Mouse (Mus musculus): ENCODE results near the gene Cers5. TPM values are rescaled to one million over a fixed set of nuclear protein-coding genes. Genes with fewer than 3 reads are reported as not detected.

The Cers5 gene
- polyA plus RNA-seq, 1 experiment = 23.4 TPM

DNA sequence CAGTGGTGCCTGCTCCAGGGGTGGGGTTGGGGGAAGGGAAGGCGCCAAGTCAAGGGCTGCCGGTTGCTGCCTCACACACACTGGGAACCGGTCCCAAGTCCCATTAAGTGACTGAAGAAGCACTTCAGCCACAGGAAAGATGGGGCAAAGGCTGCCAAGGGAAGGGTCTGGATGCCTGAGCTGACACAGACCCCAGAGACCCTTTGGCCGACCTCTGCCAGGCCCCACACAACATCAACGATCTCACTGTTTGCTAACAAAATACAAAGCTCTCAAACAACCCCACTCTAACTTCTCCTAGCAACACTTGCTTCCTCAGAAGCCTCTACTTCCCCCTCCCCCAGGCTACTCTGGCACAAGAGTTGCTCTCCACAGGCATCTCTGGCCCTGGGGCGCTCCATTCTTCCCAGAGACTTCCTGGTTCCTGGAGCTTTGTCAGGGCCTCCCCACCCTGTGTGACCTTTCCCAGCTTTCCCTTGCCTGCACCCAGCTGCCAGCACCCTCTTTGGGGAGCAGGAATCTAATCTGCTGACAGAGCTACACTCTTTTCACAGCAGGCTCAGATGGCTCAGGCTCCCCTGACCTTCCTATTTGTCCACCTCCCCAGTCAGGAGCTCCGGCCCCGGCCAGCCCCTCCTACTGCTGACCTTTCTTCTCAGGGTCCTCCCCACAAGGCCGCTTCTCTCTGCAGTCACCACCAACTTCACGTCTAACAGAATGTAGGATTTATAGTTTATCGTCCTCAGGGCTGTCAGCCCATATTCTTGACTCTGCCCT lies 49.0 kb downstream of the Cers5 start:
- Histone ChIP-seq H3K27me3 (ENCODE audit: control insufficient read depth, insufficient read depth, low read length) (no peaks in the 10 kb centered on the region), H3K4me1 (ENCODE audit: control insufficient read depth, insufficient read depth, low read length) (peaks cover 15% of the 10 kb centered on the region), H3K36me3 (ENCODE audit: control insufficient read depth, insufficient read depth, low read length) (no peaks in the 10 kb centered on the region), H3K27ac (ENCODE audit: control insufficient read depth, insufficient read depth, low read depth, low read length) (peak overlapping the region; percentile 82), H3K4me3 (ENCODE audit: control insufficient read depth, low read depth, low read length) (no peak overlapping the region)
- TF ChIP-seq POLR2A (IDR thresholded peaks at IDR 0.05; ENCODE audit: control insufficient read depth, low read depth, low read length) (no peak), CTCF (IDR thresholded peaks at IDR 0.05; ENCODE audit: control insufficient read depth, insufficient read depth, insufficient replicate concordance, low read depth, low read length) (no peak)

DNA sequence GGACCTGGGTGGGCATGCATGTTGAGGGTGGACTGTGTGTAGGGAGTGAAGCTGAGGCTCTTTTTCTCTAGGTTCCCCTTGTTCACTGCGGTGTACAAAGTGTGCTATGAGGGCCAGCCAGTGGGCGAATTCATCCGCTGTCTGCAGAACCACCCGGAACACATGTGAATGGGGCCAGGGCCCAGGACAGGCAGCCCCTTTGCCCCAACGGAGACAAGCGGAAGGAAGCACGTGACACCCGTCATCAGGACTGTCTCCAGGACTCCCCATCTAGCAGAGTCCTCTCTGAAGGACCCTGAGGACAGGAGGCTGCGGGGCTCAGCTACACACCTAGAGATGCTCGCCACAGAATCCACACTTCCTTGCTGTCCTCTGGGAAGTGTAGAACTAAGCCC lies 49.6 kb downstream of the Cers5 start:
- no peak for TF ChIP-seq POLR2A (IDR thresholded peaks at IDR 0.05; ENCODE audit: control insufficient read depth, low read depth, low read length)
- no peak for TF ChIP-seq CTCF (IDR thresholded peaks at IDR 0.05; ENCODE audit: control insufficient read depth, insufficient read depth, insufficient replicate concordance, low read depth, low read length)
- Histone ChIP-seq H3K36me3 (ENCODE audit: control insufficient read depth, insufficient read depth, low read length) (no peaks in the 10 kb centered on the region), H3K27ac (ENCODE audit: control insufficient read depth, insufficient read depth, low read depth, low read length) (no peak overlapping the region; the same call in 1 of the 2 replicates), H3K4me3 (ENCODE audit: control insufficient read depth, low read depth, low read length) (no peak overlapping the region), H3K4me1 (ENCODE audit: control insufficient read depth, insufficient read depth, low read length) (peaks cover 17% of the 10 kb centered on the region), H3K27me3 (ENCODE audit: control insufficient read depth, insufficient read depth, low read length) (no peaks in the 10 kb centered on the region)

DNA sequence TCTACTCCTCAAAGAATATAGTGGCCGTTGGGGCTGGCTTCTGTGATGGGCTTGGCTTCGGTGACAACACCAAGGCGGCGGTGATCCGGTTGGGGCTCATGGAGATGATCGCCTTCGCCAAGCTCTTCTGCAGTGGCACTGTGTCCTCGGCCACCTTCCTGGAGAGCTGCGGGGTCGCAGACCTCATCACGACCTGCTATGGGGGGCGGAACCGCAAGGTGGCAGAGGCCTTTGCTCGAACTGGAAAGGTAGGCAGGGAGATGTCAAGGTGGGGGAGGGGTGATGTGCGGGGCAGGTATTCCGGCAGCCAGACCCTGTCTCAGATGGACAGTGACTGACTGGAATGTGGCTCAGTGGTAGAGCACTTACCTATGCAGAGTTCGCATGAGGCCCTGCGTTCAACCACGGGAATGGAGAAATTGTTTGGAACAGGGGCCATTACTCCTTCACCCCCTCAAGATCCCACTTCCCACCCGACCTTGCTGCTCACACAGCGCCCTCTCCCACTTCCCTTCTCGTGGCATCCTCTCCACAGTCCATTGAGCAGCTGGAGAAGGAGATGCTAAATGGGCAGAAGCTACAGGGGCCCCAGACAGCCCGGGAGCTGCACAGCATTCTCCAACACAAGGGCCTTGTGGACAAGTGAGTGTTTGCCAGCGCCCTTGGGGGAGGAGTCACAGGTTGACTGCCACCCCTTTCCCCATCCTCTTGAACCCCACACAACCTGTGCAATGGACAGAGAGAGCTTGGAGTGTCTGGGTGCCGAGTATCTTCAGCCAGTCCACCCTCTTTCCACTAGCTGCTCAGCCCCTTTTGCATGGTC lies 50.6 kb downstream of the Cers5 start:
- Histone ChIP-seq H3K27ac (ENCODE audit: control insufficient read depth, insufficient read depth, low read depth, low read length) (no peak overlapping the region), H3K36me3 (ENCODE audit: control insufficient read depth, insufficient read depth, low read length) (no peaks in the 10 kb centered on the region), H3K4me3 (ENCODE audit: control insufficient read depth, low read depth, low read length) (no peak overlapping the region), H3K27me3 (ENCODE audit: control insufficient read depth, insufficient read depth, low read length) (no peaks in the 10 kb centered on the region), H3K4me1 (ENCODE audit: control insufficient read depth, insufficient read depth, low read length) (peaks cover 18% of the 10 kb centered on the region)
- TF ChIP-seq CTCF (IDR thresholded peaks at IDR 0.05; ENCODE audit: control insufficient read depth, insufficient read depth, insufficient replicate concordance, low read depth, low read length) = no peak

DNA sequence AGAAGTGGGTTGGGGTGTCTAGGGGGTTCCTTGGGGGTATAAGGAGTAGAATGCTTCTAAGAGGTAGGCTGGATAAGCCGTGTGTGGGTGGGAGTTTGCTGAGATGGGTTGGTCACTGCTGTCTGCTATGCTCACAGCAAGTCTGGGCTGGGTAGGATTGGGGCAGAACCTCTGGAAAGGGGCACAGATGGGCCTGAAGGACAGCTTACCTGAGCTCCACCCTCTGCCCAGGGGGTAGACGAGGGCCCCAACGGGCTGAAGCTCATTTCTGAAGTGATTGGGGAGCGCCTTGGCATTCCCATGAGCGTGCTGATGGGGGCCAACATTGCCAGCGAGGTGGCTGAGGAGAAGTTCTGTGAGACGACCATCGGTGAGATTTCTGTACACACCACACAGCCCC lies 52.8 kb downstream of the Cers5 start:
- Histone ChIP-seq H3K4me3 (ENCODE audit: control insufficient read depth, low read depth, low read length) (no peak overlapping the region), H3K27me3 (ENCODE audit: control insufficient read depth, insufficient read depth, low read length) (no peaks in the 10 kb centered on the region), H3K27ac (ENCODE audit: control insufficient read depth, insufficient read depth, low read depth, low read length) (no peak overlapping the region), H3K36me3 (ENCODE audit: control insufficient read depth, insufficient read depth, low read length) (no peaks in the 10 kb centered on the region), H3K4me1 (ENCODE audit: control insufficient read depth, insufficient read depth, low read length) (peaks cover 18% of the 10 kb centered on the region)
- TF ChIP-seq POLR2A (IDR thresholded peaks at IDR 0.05; ENCODE audit: control insufficient read depth, low read depth, low read length) (no peak), CTCF (IDR thresholded peaks at IDR 0.05; ENCODE audit: control insufficient read depth, insufficient read depth, insufficient replicate concordance, low read depth, low read length) (no peak)

DNA sequence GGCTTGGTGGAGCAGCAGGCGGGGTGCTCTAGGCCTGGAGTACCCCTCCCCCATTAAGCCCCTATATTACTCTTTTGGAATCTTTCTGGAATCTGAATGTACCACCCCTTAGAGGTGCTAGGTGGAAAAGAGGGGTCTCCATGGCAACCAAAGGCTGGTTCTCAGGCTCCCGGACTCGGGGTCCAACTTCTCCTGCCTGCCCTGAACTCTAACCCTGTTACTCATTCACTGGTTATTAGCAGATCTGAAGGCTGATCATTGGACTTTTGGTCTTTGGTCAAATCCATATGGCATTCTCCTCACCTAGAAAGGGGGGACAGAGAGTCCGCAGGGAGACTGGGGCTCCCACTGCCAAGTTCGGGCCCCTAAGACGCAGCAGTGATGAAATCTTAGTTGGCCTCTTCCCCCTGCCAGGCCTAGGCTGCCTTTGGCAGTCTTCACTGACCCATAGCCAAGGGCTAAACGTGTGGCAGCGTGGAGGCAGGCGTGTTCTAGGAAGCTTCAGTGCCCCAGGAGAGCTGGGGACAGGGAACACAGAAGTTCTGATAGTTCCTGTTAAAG lies 54.1 kb downstream of the Cers5 start:
- no peak for TF ChIP-seq POLR2A (IDR thresholded peaks at IDR 0.05; ENCODE audit: control insufficient read depth, low read depth, low read length)
- TF ChIP-seq CTCF (IDR thresholded peaks at IDR 0.05; ENCODE audit: control insufficient read depth, insufficient read depth, insufficient replicate concordance, low read depth, low read length) = no peak
- peaks cover 9% of the 10 kb centered on the region for H3K4me1 ChIP-seq (ENCODE audit: control insufficient read depth, insufficient read depth, low read length)
- no peaks in the 10 kb centered on the region for H3K27me3 ChIP-seq (ENCODE audit: control insufficient read depth, insufficient read depth, low read length)
- no peaks in the 10 kb centered on the region for H3K36me3 ChIP-seq (ENCODE audit: control insufficient read depth, insufficient read depth, low read length)
- H3K4me3 ChIP-seq (ENCODE audit: control insufficient read depth, low read depth, low read length) = no peak overlapping the region
- no peak overlapping the region for H3K27ac ChIP-seq (ENCODE audit: control insufficient read depth, insufficient read depth, low read depth, low read length)

DNA sequence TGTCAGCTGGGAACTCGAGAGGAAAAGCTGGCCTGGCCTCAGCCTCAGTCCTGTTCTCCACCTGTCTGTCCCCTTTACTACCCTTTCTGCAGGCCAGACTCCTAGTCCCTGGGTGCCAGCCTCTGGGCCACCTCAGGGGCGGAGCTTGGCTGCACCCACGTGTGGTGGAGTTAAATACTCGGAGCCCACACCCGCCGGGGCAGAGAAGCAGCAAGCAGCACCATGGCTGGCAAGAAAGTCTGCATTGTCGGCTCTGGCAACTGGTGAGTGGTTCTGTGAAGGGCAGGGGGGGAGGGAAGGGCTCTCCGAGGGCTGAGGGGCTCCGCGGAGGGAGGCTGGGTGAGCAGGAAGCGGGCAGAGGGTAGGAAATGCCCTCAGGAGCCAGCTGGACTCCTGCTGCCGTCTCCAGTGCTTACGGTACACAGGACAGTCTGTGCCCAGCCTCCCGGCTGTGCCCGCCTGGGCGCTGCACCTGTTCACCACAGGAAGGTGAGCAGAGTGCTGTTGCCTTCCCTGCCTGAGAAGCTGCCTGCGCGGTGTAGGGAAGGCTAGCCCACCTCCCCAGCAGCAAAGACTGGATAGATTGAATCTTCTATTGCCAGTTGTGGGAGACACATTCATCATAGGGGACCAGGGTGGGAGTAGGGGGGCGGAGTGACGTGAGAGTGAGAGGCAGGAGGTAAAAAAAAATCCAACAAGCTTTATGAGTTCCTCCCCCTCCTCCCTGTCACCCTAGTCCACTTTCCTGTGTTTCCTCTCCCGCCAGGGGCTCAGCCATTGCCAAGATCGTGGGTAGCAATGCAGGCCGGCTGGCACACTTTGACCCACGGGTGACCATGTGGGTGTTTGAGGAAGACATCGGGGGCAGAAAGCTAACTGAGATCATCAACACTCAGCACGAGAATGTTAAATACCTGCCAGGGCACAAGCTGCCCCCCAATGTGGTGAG lies 55.0 kb downstream of the Cers5 start, which contains the start of gene Gpd1:
TSS of gene Gpd1 (plus strand) at position 130 of the 949 bp plus-strand sequence.
- peaks cover 6% of the 10 kb centered on the region for H3K4me1 ChIP-seq (ENCODE audit: control insufficient read depth, insufficient read depth, low read length)
- no peak for TF ChIP-seq CTCF (IDR thresholded peaks at IDR 0.05; ENCODE audit: control insufficient read depth, insufficient read depth, insufficient replicate concordance, low read depth, low read length)
- peak; percentile 51 for TF ChIP-seq POLR2A (IDR thresholded peaks at IDR 0.05; ENCODE audit: control insufficient read depth, low read depth, low read length)
- no peaks in the 10 kb centered on the region for H3K27me3 ChIP-seq (ENCODE audit: control insufficient read depth, insufficient read depth, low read length)
- H3K4me3 ChIP-seq (ENCODE audit: control insufficient read depth, low read depth, low read length) = peak within 1 kb of the TSS; percentile 48
- H3K36me3 ChIP-seq (ENCODE audit: control insufficient read depth, insufficient read depth, low read length) = no peaks in the 10 kb centered on the region
- H3K27ac ChIP-seq (ENCODE audit: control insufficient read depth, insufficient read depth, low read depth, low read length) = peak within 1 kb of the TSS; percentile 7; the same call in 1 of the 2 replicates
